8 mouse cellular contexts compared by ENCODE assay signal in genomic region chr17:87284482-87285040, GRCm38 (mm10). TPM values are rescaled to one million over a fixed set of nuclear protein-coding genes. Genes with fewer than 3 reads are reported as not detected.
DNase-seq lines count a peak whose midpoint lies in the region; ATAC-seq and TF ChIP-seq lines count a peak whose summit lies in the region.

No protein-coding gene starts in this region.

- WGBS in heart, embryonic 16.5 days, result 78% methylated on average over 7 of the region's 7 CpGs
- 64% methylated on average over 7 of the region's 7 CpGs for WGBS in bone marrow, adult 2 months
- 58% methylated on average over 7 of the region's 7 CpGs for WGBS in hindbrain, embryonic 14.5 days
- WGBS in liver, embryonic 16.5 days (ENCODE audit: insufficient replicate concordance), result 76% methylated on average over 7 of the region's 7 CpGs

- H3K4me1 ChIP-seq in heart, embryonic 16.5 days (ENCODE audit: control insufficient read depth, insufficient read depth, low read length), result peaks cover 9% of the 10 kb centered on the region
- H3K4me1 ChIP-seq in bone marrow, adult 2 months (ENCODE audit: control insufficient read depth, insufficient read depth, low read length), result peaks cover 3% of the 10 kb centered on the region; the same call in 1 of the 2 replicates
- H3K4me1 ChIP-seq in hindbrain, embryonic 14.5 days (replicated peaks; ENCODE audit: control insufficient read depth, insufficient read depth, low read length), result peaks cover 23% of the 10 kb centered on the region
- peaks cover 43% of the 10 kb centered on the region for H3K4me1 ChIP-seq in liver, embryonic 16.5 days (ENCODE audit: control insufficient read depth, low read depth, low read length)

- no peak for TF ChIP-seq CTCF in bone marrow, adult 2 months (IDR thresholded peaks at IDR 0.05; ENCODE audit: control insufficient read depth, insufficient read depth, low read length)

- H3K27me3 ChIP-seq in heart, embryonic 16.5 days (ENCODE audit: control insufficient read depth, insufficient read depth, low read length), result peaks cover 14% of the 10 kb centered on the region
- H3K27me3 ChIP-seq in hindbrain, embryonic 14.5 days (ENCODE audit: control insufficient read depth, insufficient read depth, low read length), result peaks cover 40% of the 10 kb centered on the region
- H3K27me3 ChIP-seq in liver, embryonic 16.5 days (ENCODE audit: control insufficient read depth, insufficient read depth, low read depth, low read length), result no peaks in the 10 kb centered on the region

- no peaks in the 10 kb centered on the region for H3K36me3 ChIP-seq in heart, embryonic 16.5 days (ENCODE audit: control insufficient read depth, insufficient read depth)
- H3K36me3 ChIP-seq in hindbrain, embryonic 14.5 days (replicated peaks; ENCODE audit: control insufficient read depth, insufficient read depth), result no peaks in the 10 kb centered on the region
- no peaks in the 10 kb centered on the region for H3K36me3 ChIP-seq in liver, embryonic 16.5 days (ENCODE audit: control insufficient read depth, insufficient read depth)

- DNase-seq in heart, postnatal 14 days, result no peak
- DNase-seq in hindbrain, embryonic 14.5 days (ENCODE audit: low spot score), result no peak
- no peak for DNase-seq in layer of hippocampus, postnatal 25 days (ENCODE audit: extremely low spot score in 1 of 2, low spot score in 1 of 2)
- no peak for DNase-seq in T-cell, adult 2 months (ENCODE audit: low spot score)
- DNase-seq in layer of hippocampus, adult 8-10 months (ENCODE audit: low spot score in 2 of 2), result no peak

- peak overlapping the region; percentile 100; the same call in 1 of the 2 replicates for H3K4me2 ChIP-seq in heart, embryonic 16.5 days (ENCODE audit: low read depth, low read length)
- peak overlapping the region; percentile 78; the same call in 1 of the 2 replicates for H3K4me2 ChIP-seq in hindbrain, embryonic 14.5 days (replicated peaks)
- H3K4me2 ChIP-seq in liver, embryonic 16.5 days (ENCODE audit: low read depth, low read length), result peak overlapping the region; percentile 100

- intact Hi-C loops in heart, postnatal 14 days (cut with DNase I), result no loop called here

- TF ChIP-seq POLR2A in bone marrow, adult 2 months (IDR thresholded peaks at IDR 0.05; ENCODE audit: borderline replicate concordance, control insufficient read depth, low read depth, low read length), result no peak

- H3K9me3 ChIP-seq in heart, embryonic 16.5 days (replicated peaks; ENCODE audit: control insufficient read depth, low read length), result no peaks in the 10 kb centered on the region
- no peaks in the 10 kb centered on the region for H3K9me3 ChIP-seq in hindbrain, embryonic 14.5 days (ENCODE audit: control insufficient read depth, low read length)
- H3K9me3 ChIP-seq in liver, embryonic 16.5 days (replicated peaks; ENCODE audit: control insufficient read depth, low read length), result no peaks in the 10 kb centered on the region

- ATAC-seq in heart, embryonic 16.5 days (replicated peaks; ENCODE audit: extremely low read depth, insufficient read depth, low FRiP score), result no peak
- no peak for ATAC-seq in hindbrain, embryonic 14.5 days (ENCODE audit: low FRiP score)
- no peak for ATAC-seq in liver, embryonic 16.5 days (ENCODE audit: low read depth)

- no peak overlapping the region for H3K9ac ChIP-seq in heart, embryonic 16.5 days (ENCODE audit: low read length)
- H3K9ac ChIP-seq in hindbrain, embryonic 14.5 days, result no peak overlapping the region
- no peak overlapping the region for H3K9ac ChIP-seq in liver, embryonic 16.5 days (ENCODE audit: low read depth, low read length)

- no peak overlapping the region for H3K4me3 ChIP-seq in heart, embryonic 16.5 days (ENCODE audit: low read length)
- peak overlapping the region; percentile 10 for H3K4me3 ChIP-seq in bone marrow, adult 2 months (replicated peaks; ENCODE audit: control insufficient read depth, low read depth, low read length)
- H3K4me3 ChIP-seq in hindbrain, embryonic 14.5 days (replicated peaks; ENCODE audit: low read length), result no peak overlapping the region
- peak overlapping the region; percentile 87 for H3K4me3 ChIP-seq in liver, embryonic 16.5 days (ENCODE audit: low read depth, low read length)

- no peak overlapping the region for H3K27ac ChIP-seq in heart, embryonic 16.5 days (ENCODE audit: low read length)
- H3K27ac ChIP-seq in bone marrow, adult 2 months (ENCODE audit: control insufficient read depth, insufficient read depth, low read depth, low read length, poor library complexity), result no peak overlapping the region
- no peak overlapping the region for H3K27ac ChIP-seq in hindbrain, embryonic 14.5 days
- no peak overlapping the region for H3K27ac ChIP-seq in liver, embryonic 16.5 days (ENCODE audit: low read length)

RNA-seq across cellular contexts. Expression of gene Ttc7, which starts 1.9 kb away (rescaled TPM):
- 3.9 and 6.2 TPM in 2 replicates for polyA plus RNA-seq in heart, embryonic 16.5 days (2015; fragmentation: Nextera tagmentation; extraction: Ambion mirVana)
- 1 to 10 TPM; 6.7 to 8.2 TPM for total RNA-seq in heart, postnatal 14 days (2021)
- 37.3 and 77.9 TPM in 2 replicates for polyA plus RNA-seq in bone marrow, adult 2 months (2011; ENCODE audit: insufficient read depth, insufficient read length, low replicate concordance, missing spikeins)
- 5.0 and 6.3 TPM in 2 replicates for polyA plus RNA-seq in hindbrain, embryonic 14.5 days (2014; fragmentation: Nextera tagmentation; extraction: Ambion mirVana)
- 7.6 and 8.3 TPM in 2 replicates for polyA plus RNA-seq in liver, embryonic 16.5 days (2015; fragmentation: Nextera tagmentation; extraction: Ambion mirVana)
- total RNA-seq in layer of hippocampus, postnatal 25 days (2021), result 1 to 10 TPM; 5.1 to 8.1 TPM
- 1 to 10 TPM; 7.8 to 10.0 (median 8.5) TPM for total RNA-seq in layer of hippocampus, adult 8-10 months (2022)

RNA-seq across cellular contexts. Expression of gene Mcfd2, which starts 18.8 kb away (rescaled TPM):
- polyA plus RNA-seq in heart, embryonic 16.5 days (2015; fragmentation: Nextera tagmentation; extraction: Ambion mirVana), result 83.5 and 94.4 TPM in 2 replicates
- 10 to 100 TPM; 39.7 to 42.0 TPM for total RNA-seq in heart, postnatal 14 days (2021)
- 10.4 and 15.7 TPM in 2 replicates for polyA plus RNA-seq in bone marrow, adult 2 months (2011; ENCODE audit: insufficient read depth, insufficient read length, low replicate concordance, missing spikeins)
- 47.0 and 49.0 TPM in 2 replicates for polyA plus RNA-seq in hindbrain, embryonic 14.5 days (2014; fragmentation: Nextera tagmentation; extraction: Ambion mirVana)
- 93.6 and 103 TPM in 2 replicates for polyA plus RNA-seq in liver, embryonic 16.5 days (2015; fragmentation: Nextera tagmentation; extraction: Ambion mirVana)
- total RNA-seq in layer of hippocampus, postnatal 25 days (2021), result 10 to 100 TPM; 51.0 to 53.2 TPM
- 10 to 100 TPM; 63.8 to 73.0 (median 64.6) TPM for total RNA-seq in layer of hippocampus, adult 8-10 months (2022)

Comparison
In these comparisons a context has a peak if more than half of its experiments do, and no peak if none do; other contexts are left out.
1. H3K4me3 ChIP-seq: peak in bone marrow, adult 2 months (single experiment) and liver, embryonic 16.5 days (single experiment); none in heart, embryonic 16.5 days (single experiment) and hindbrain, embryonic 14.5 days (single experiment).
2. Peak in every context shown above with its lines, with median percentiles within 50 percentile points of each other: H3K4me2 ChIP-seq.